Mouse (Mus musculus): Measurements from ENCODE around the gene Psmd7. TPM values are rescaled to one million over a fixed set of nuclear protein-coding genes. Genes with fewer than 3 reads are reported as not detected.
A peak's percentile ranks its signal among the peaks of the same experiment; 100 is the strongest.

Gene Psmd7
- polyA plus RNA-seq, 1 experiment from 2014 or later = 136 TPM

- no peaks in the 10 kb centered on the region for H3K36me3 ChIP-seq (ENCODE audit: insufficient read depth, low read length)
- no peak overlapping the region for H3K27ac ChIP-seq (ENCODE audit: low read length)
- H3K4me3 ChIP-seq (ENCODE audit: low read depth, low read length) = no peak overlapping the region
- no peak overlapping the region for H3K4me2 ChIP-seq (replicated peaks; ENCODE audit: low read depth, low read length)
- H3K9me3 ChIP-seq (ENCODE audit: low read length) = no peaks in the 10 kb centered on the region
- no peaks in the 10 kb centered on the region for H3K4me1 ChIP-seq (ENCODE audit: insufficient read depth, low read depth, low read length)
- no peaks in the 10 kb centered on the region for H3K27me3 ChIP-seq (replicated peaks; ENCODE audit: insufficient read depth, low read length)
- 76% methylated on average over 9 of the region's 9 CpGs for WGBS
- DNase-seq (ENCODE audit: low spot score) (no peak), ATAC-seq (no peak)
- no peak overlapping the region for H3K9ac ChIP-seq (replicated peaks; ENCODE audit: low read depth)
- TF ChIP-seq CTCF (IDR thresholded peaks at IDR 0.05) (no peak), EP300 (IDR thresholded peaks at IDR 0.05) (no peak)
These were observed 11.4 kb upstream of the Psmd7 start for GRCm38 (mm10) chr8:107599691-107600090.

DNA sequence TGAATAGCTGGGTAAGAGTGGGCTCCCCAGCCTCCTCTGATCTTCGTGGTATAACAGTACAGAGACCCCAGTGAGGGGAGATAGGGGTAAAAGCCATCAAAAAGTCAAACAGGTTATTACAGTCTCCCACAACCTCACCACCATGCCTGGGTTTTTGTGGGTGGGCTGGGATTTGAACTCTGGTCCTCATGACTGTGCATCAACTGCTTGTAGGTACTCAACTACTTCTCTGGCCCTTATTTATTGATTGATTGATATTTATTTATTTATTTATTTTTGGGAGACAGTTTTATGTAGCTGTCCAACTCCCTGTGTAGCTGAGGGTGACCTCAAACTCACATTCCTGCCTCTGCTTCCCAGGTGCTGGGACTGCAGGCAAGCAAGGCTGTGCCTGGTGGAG is 9.5 kb upstream of the Psmd7 start:
- Histone ChIP-seq H3K9me3 (ENCODE audit: low read length) (no peaks in the 10 kb centered on the region), H3K4me2 (replicated peaks; ENCODE audit: low read depth, low read length) (no peak overlapping the region), H3K27ac (ENCODE audit: low read length) (no peak overlapping the region), H3K4me3 (ENCODE audit: low read depth, low read length) (no peak overlapping the region), H3K9ac (replicated peaks; ENCODE audit: low read depth) (no peak overlapping the region), H3K4me1 (ENCODE audit: insufficient read depth, low read depth, low read length) (no peaks in the 10 kb centered on the region), H3K27me3 (replicated peaks; ENCODE audit: insufficient read depth, low read length) (no peaks in the 10 kb centered on the region), H3K36me3 (ENCODE audit: insufficient read depth, low read length) (no peaks in the 10 kb centered on the region)
- TF ChIP-seq CTCF (IDR thresholded peaks at IDR 0.05) = no peak
- no peak for TF ChIP-seq EP300 (IDR thresholded peaks at IDR 0.05)
- WGBS = 65% methylated on average over 1 of the region's 1 CpGs
- DNase-seq (ENCODE audit: low spot score) (no peak), ATAC-seq (no peak)

DNA sequence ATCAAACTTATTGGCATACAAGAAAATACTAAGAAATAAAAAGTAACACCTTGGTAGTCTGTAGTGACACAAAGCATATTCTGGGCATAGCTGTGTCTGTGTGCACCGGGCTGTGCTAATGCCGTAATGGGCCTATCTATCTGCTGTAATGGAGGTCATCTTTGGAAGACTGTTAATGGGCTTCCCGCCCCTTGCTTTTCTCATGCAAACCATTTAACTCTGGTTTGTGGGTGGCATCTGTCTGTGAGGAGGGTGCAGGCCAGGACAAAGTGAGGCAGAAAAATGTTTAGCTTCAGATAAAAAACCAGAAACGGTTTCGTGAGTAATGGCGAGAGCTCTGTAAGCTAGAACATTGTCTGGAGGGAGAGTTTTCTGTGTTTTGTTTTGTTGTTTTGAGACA is 6.6 kb upstream of the Psmd7 start:
- DNase-seq (ENCODE audit: low spot score) (no peak), ATAC-seq (no peak)
- Histone ChIP-seq H3K4me1 (ENCODE audit: insufficient read depth, low read depth, low read length) (no peaks in the 10 kb centered on the region), H3K36me3 (ENCODE audit: insufficient read depth, low read length) (no peaks in the 10 kb centered on the region), H3K9ac (replicated peaks; ENCODE audit: low read depth) (no peak overlapping the region), H3K4me3 (ENCODE audit: low read depth, low read length) (no peak overlapping the region), H3K4me2 (replicated peaks; ENCODE audit: low read depth, low read length) (no peak overlapping the region), H3K27me3 (replicated peaks; ENCODE audit: insufficient read depth, low read length) (no peaks in the 10 kb centered on the region), H3K9me3 (ENCODE audit: low read length) (no peaks in the 10 kb centered on the region), H3K27ac (ENCODE audit: low read length) (no peak overlapping the region)
- TF ChIP-seq CTCF (IDR thresholded peaks at IDR 0.05) (no peak), EP300 (IDR thresholded peaks at IDR 0.05) (no peak)
- 83% methylated on average over 6 of the region's 6 CpGs for WGBS

- no peaks in the 10 kb centered on the region for H3K36me3 ChIP-seq (ENCODE audit: insufficient read depth, low read length)
- TF ChIP-seq CTCF (IDR thresholded peaks at IDR 0.05) = no peak
- TF ChIP-seq EP300 (IDR thresholded peaks at IDR 0.05) = no peak
- H3K27ac ChIP-seq (ENCODE audit: low read length) = no peak overlapping the region
- H3K9ac ChIP-seq (replicated peaks; ENCODE audit: low read depth) = no peak overlapping the region
- 47% methylated on average over 4 of the region's 6 CpGs for WGBS
- ATAC-seq (no peak), DNase-seq (ENCODE audit: low spot score) (no peak)
- no peaks in the 10 kb centered on the region for H3K4me1 ChIP-seq (ENCODE audit: insufficient read depth, low read depth, low read length)
- H3K27me3 ChIP-seq (replicated peaks; ENCODE audit: insufficient read depth, low read length) = no peaks in the 10 kb centered on the region
- H3K4me2 ChIP-seq (replicated peaks; ENCODE audit: low read depth, low read length) = no peak overlapping the region
- H3K9me3 ChIP-seq (ENCODE audit: low read length) = no peaks in the 10 kb centered on the region
- H3K4me3 ChIP-seq (ENCODE audit: low read depth, low read length) = no peak overlapping the region
These were observed 5.9 kb upstream of the Psmd7 start for GRCm38 (mm10) chr8:107593967-107594729.

- DNase-seq (ENCODE audit: low spot score) (peak; percentile 51), ATAC-seq (peak; percentile 10; the same call in 1 of the 2 replicates)
- TF ChIP-seq EP300 (IDR thresholded peaks at IDR 0.05) (no peak), CTCF (IDR thresholded peaks at IDR 0.05) (no peak)
- peak overlapping the region; percentile 88 for H3K4me3 ChIP-seq (ENCODE audit: low read depth, low read length)
- H3K36me3 ChIP-seq (ENCODE audit: insufficient read depth, low read length) = peaks cover 13% of the 10 kb centered on the region; the same call in 1 of the 2 replicates
- H3K9ac ChIP-seq (replicated peaks; ENCODE audit: low read depth) = peak overlapping the region; percentile 80
- H3K9me3 ChIP-seq (ENCODE audit: low read length) = no peaks in the 10 kb centered on the region
- no peaks in the 10 kb centered on the region for H3K27me3 ChIP-seq (replicated peaks; ENCODE audit: insufficient read depth, low read length)
- H3K4me2 ChIP-seq (replicated peaks; ENCODE audit: low read depth, low read length) = peak overlapping the region; percentile 75
- under 1% methylated on average over 17 of the region's 17 CpGs for WGBS
- peak overlapping the region; percentile 81 for H3K27ac ChIP-seq (ENCODE audit: low read length)
- no peaks in the 10 kb centered on the region for H3K4me1 ChIP-seq (ENCODE audit: insufficient read depth, low read depth, low read length)
These were observed 752 bp downstream of the Psmd7 start for GRCm38 (mm10) chr8:107587429-107587994.

DNA sequence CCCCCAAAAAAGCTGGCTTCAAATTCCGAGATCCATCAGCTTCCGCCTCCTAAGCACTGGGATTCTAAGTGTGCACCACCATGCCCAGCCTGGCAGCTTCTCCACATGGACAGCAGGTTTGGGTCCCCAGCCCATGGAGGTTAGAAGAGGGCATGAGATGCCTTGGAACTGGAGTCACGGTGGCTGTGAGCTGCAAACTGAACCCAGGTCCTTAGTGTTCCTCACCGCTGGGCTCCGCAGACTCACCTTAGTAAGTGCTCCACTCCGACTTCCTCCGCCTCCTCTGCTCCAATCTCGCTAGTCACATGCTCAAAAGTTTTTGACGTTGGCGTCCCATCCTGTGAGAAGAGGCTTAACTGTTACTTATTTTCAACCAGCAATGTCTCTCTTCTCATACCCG is 6.1 kb downstream of the Psmd7 start:
- TF ChIP-seq CTCF (IDR thresholded peaks at IDR 0.05) (no peak), EP300 (IDR thresholded peaks at IDR 0.05) (no peak)
- ATAC-seq (no peak), DNase-seq (ENCODE audit: low spot score) (no peak)
- no peak overlapping the region for H3K27ac ChIP-seq (ENCODE audit: low read length)
- no peaks in the 10 kb centered on the region for H3K27me3 ChIP-seq (replicated peaks; ENCODE audit: insufficient read depth, low read length)
- no peak overlapping the region for H3K9ac ChIP-seq (replicated peaks; ENCODE audit: low read depth)
- H3K4me1 ChIP-seq (ENCODE audit: insufficient read depth, low read depth, low read length) = no peaks in the 10 kb centered on the region
- H3K9me3 ChIP-seq (ENCODE audit: low read length) = no peaks in the 10 kb centered on the region
- WGBS = 90% methylated on average over 11 of the region's 11 CpGs
- no peak overlapping the region for H3K4me2 ChIP-seq (replicated peaks; ENCODE audit: low read depth, low read length)
- no peak overlapping the region for H3K4me3 ChIP-seq (ENCODE audit: low read depth, low read length)
- peaks cover 46% of the 10 kb centered on the region; the same call in 1 of the 2 replicates for H3K36me3 ChIP-seq (ENCODE audit: insufficient read depth, low read length)
